Mouse (Mus musculus) retina, postnatal 1 day (tissue): ENCODE results near the gene Zfyve1.

ENCODE experiments used
- DNase-seq: peaks from one replicate; pipeline ENCODE4 v3.0.0-alpha.2; 2012

Zfyve1 gene

DNA sequence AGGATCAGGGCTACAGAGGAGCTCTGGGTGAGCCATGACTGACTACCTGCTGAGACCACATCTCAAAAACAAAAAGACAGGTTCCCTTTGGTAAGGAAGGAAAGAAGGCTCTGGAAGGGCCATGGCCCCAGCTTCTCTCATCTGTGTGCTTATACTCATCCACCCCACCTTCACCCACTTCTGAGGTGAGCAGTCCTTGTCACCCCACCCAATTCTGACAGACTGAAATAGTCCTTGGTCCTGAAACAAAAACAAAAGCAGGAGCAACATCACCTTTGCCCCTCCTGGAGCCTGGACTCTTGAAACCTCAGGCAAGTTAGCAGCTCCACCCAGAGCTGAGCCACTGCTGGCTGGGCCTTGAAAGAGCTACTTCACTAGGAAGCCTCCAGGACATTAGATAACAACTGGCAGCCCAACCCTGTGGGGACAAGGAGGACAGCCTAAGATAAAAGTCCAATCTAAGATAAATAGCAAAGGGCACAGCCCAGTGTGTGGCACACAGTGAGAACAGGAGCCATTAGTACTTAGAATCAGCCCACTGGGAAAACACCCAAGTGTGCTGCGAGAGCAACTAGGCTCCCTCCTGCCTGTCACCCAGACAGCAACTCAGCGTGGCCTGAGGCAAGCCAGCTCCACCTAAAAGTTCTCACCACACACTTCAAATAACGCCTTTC lies 18.0 kb downstream of the Zfyve1 start:
- DNase-seq, result no peak

DNA sequence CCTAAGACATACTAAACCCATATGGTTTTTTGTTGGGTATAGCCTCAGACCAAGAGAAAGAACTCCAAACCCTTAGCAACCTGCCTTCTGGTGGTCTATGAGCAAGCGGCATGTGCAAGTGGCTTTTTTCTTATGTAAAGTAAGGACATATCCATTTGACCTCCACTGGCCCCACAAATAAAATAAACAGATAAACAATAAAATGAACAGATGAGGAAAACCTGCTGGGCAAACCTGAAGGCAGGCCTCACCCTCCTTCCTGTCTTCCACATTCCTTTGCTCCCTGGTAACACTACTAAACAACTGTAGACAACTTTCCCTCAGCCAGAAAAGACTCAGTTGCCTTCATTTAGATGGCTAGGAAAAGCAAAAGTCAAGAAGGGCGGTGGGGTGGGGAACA lies 18.7 kb downstream of the Zfyve1 start:
- DNase-seq, result no peak

DNA sequence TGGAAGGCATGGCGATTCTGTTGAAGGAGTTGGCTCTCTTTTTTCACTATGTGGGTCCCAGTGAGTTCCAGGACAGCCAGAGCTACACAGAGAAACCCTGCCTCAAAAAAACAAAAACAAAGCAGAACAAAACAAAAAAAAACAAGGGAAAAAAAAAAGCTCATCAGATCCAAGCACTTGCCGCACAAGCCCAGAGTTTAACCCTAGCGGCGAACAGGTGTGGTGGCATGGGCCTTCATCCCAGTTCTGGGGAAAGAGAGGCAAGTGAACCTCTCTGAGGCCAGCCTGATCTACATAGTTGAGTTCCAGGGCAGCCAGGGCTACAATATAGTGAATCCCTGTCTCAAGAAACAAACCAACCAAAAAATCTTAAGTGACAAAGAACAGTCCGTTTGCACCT lies 19.6 kb downstream of the Zfyve1 start:
- no peak for DNase-seq

DNA sequence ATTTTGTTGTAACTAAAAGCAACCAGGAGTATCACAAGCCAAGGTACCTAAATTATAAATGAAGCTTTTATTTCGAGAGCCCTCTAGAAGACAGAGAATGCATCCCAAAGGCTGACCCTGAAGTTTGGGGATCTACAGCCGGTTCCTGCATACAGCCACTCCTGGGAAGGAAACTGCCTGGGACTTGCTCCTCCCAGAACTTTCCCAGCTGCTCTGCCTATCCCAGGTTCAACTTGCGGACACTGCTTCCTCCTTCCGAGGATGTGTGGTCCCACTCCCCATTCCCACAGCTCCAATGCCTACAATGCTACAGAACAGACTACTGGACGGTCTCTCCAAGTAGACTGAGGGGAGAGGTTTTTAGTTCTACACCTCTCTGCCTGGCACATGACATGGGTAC lies 24.3 kb downstream of the Zfyve1 start:
- no peak for DNase-seq

DNA sequence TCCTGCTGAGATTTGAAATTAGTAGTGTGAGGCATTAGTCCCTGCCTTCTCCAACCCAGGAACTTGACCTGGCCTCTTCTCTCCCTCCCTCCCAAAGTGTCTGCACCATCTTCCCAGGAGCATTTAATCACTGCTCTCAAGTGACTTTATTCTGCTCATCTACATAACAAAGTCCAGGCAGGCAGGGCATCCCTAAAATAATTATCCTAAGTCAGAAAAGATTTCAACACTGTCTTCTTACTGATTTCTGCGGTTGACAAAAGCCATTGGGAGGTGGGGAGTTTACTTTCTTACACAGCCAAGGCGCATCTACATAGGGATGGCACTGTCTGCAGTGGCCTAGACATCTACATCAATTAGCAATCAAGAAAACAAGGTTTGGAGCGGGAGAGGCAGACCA lies 27.2 kb downstream of the Zfyve1 start:
- no peak for DNase-seq

DNA sequence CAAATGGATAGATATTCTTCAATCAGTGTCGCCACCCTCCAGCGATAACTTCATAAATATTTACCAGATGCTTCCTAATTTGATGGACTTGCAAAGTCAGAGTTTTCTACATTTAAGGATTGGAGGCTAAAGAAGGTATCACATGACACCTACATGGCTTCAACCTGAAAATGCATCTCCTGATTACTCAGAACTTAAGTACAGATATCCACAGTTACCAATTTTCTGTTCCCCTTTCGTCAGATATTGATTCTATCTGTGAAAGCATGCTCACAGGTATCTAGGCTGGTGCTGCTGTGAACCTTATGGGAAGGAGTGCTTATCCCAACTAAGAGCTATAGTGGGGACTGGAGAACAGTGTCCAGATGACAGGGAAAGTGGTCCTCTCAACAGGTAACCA lies 34.4 kb downstream of the Zfyve1 start:
- no peak for DNase-seq

DNA sequence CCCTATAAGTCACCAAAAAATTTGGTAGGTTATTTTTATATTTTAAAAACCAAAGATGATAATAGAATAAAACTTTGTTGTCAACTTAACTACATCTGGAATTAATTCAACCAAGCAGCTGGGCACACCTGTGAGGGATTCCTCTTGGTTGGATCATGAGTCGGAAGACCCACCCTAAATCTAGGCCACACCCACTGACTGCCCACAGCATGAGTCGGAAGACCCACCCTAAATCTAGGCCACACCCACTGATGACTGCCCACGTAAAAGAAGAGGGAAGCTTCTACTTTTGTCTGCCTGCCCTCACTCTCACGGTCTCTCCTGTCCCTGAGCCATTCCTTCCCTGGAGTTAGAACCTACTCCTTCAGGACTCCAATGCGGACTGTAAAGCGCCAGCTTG lies 36.8 kb downstream of the Zfyve1 start:
- DNase-seq, result peak; percentile 11

DNA sequence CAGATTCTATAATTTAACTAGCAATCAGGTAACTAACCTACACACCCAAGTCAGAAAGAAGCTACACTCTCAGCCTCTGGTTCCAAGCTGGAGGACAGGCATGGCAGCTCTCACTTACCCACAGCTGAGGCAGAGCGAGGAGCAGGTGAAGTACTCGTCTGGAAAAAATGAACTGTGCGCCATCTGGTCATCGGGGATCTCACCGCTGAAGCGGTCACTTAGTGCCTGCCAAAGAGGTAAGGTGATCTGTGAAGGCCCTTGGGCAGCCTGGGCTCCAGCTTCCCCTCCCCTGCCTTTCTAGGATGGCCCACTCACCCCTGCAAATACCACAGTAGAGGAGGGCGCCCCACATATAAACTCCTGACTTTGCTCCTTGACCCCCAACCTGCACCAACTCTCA lies 38.5 kb downstream of the Zfyve1 start:
- DNase-seq, result no peak

DNA sequence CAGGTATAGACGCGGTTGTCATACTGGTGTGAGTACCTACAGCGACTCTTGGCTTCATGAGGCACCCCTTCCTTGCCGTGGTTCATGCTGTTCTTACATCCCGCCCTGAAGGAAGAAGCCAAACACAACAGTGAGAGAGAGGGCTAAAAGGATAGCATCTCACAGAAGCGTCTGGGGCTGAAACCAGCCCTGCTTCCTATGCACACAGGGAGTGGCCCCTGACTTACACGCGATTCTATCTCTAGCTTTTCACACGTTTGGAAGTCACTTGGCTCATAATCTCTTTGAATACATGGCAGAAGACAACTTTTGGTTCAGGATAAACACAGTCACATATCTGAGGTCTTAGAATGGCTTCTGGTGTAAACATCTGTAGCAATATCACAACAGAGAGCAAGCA lies 41.4 kb downstream of the Zfyve1 start:
- no peak for DNase-seq

DNA sequence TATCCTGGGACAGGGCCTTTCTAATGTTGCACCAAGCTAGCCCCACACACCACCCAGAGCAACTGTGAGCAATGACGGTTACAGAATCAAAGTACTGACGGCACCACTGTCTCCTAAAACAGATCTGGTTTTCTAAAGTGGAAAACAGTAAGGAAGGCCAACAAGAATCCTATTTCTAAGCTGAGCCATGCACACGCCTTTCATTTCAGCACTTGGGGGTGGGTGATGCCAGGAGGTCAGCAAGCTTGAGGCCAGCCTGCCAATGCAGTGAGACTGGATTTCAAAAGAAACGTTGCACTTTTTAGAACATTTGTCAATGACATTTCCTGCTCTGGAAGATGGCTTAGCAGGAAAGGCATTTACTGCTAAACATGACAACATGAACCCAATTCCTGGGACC lies 43.2 kb downstream of the Zfyve1 start:
- no peak for DNase-seq

DNA sequence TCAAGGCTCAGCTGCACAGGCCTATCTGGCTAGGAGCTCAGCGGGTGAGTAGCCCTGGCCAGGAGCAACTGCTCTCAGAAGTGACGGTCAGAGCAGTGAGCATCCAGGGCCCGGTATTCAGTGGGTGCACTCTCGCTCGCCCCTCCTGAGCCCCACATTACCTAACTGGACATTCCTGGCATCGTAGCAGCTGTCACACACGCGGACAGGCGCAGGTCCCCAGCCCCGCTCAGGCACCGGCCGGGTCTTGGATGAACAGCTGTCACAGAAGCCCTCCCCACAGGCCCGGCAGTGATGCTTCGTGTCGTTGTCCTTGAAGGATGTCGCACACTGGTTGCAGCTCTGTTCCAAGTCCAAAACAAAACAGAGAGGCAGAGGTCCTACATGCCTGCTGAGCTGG lies 45.7 kb downstream of the Zfyve1 start:
- DNase-seq, result no peak

DNA sequence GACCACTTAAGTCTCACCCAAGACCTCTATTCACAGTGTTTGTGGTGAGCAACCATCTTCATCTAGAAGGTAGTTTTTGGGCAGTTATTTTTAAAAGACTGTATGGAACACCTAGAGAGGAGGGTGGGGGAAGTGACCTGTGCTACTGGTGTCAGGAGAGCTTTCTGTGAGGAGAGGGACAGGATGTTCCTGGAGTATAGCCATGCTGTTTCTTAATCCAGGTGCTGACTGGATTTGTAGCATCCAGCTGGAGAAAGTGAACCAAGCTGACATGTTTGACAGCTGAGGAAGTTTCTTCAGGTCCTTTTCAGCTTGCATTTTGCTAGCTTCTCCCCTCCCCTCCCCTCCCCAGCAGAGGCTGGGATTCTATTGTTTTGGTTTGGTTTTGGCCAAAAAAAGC lies 52.2 kb downstream of the Zfyve1 start:
- no peak for DNase-seq

DNA sequence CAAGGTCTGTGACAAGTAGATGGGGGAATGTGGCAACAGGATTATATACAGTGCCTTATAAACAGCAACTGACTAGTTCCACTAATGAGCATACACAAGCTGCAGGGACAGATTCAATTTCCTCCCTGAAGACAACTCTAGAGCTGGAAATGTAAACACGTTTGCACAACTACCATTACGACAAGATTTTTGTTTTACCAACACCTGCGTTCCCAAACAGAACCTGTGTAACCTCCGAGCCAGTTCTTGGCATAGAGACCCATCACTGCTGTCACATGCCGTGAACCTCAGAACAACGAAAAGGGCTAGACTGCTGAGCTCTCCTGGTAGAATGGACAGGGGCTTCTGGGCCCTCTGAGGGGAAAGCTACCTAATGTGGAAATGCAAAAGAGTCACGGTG lies 53.0 kb downstream of the Zfyve1 start:
- no peak for DNase-seq

DNA sequence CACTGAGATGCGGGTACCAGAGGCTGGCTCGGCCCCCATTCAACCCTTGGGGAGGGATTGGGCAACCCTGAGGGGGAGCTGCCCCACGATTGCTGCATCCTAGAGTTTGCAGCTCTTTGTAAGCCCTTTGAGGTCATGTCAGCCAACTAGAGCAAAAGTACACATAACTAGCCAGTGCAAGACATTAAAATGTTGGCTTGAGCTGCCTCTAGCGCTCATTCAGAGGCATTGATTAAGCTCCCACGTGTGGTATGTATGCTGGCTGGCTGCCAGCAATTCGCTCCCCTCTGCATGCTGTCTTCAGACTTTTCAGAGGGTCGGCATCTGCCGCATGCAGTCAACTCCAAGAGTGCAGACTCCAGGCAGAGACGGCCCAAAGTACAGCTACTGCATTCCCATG lies 61.0 kb downstream of the Zfyve1 start:
- peak; percentile 58 for DNase-seq

DNA sequence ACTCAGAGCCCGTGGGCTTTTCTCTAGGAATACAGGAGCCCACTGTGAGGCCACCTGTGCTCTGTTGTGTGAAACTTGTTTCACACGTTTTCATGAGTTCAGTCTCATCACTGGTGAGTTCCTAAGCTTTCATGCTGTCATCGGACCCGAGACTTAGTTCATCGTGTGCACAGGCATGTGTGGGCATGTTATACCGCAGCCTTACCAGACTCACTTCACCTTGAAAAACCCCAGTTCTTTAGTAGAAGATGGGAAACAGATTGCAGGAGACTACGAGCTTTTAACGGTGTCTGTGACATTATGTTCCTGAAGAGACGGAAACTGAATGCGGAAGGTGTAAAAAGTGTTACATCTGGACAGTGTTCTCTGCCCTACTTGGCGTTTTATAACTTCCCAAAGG lies 61.6 kb downstream of the Zfyve1 start:
- DNase-seq, result no peak

DNA sequence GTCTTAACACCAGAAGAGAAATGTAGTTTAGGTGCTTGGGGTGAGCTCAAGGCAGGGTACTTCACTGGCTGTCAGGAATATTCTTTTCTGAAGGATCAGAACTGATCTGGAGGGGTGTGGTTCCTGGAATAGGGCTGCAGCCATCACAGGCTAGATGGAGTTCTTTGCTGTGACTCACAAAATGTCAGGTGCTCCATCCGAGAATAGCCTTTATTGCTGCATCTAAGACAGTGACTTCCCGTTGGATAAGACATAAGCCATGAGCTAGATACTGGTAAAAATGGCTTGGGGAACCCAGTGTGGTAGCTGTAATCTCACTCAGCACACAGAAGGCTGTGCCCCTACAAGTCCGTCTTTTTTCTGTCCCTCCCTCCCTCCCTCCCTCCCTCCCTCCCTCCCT lies 62.8 kb downstream of the Zfyve1 start:
- DNase-seq, result no peak

DNA sequence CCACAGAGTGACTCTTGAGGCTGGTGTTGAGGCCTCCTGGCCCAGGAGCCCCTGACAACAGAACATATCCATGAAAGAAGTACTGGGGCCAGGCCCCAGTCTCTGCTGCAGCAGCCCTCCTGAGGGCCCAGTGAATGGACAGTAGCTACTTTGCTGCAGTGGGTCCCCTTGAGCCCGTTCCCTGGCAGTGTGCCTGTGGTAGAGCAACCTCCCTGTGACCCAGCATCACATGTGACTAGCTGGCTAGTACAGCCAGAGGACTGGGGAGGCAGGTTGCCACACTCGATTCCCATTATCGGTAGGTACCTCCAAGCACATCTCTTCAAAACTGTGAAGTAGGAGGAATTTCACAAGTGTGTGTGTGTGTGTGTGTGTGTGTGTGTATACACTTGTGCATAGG lies 64.1 kb downstream of the Zfyve1 start:
- no peak for DNase-seq

DNA sequence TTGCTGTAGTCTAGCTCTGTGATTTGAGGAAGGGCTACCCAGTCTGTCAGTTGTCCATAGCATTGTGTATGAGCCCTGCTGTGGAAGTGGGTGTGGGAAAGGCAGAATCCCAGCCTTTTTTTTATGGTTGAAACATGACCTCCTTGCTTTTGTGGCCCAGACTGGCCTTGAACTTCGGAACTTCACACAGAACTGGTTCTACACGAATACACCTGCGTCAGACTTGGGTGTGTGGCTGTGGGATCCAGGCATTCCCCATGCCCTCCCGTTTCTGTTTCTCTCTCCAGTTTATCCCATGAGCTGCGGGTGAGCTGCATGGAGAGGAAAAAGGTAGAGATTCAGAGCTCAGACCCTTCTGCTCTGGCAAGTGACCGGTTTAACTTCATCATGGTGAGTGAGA lies 65.0 kb downstream of the Zfyve1 start:
- DNase-seq, result no peak

DNA sequence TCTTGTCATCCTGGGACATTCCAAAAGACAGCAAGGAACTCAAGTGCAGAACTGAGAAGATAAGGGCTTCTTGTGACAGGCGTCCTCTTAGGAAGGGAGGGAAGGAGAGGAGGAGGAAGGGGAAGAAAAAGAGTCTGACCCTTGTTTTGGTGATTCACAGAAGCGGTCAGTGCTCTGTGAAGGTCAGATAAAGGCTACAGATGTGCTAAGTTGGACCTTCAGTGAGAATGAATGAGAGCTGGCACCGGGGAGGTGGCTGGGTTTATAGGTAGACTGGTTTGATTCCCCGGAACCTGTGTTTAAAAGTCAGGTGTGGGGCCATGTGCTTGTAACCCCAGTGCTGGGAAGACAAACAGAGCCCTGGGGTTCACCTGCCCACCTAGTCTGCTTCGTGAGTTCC lies 68.4 kb downstream of the Zfyve1 start:
- DNase-seq, result no peak

DNA sequence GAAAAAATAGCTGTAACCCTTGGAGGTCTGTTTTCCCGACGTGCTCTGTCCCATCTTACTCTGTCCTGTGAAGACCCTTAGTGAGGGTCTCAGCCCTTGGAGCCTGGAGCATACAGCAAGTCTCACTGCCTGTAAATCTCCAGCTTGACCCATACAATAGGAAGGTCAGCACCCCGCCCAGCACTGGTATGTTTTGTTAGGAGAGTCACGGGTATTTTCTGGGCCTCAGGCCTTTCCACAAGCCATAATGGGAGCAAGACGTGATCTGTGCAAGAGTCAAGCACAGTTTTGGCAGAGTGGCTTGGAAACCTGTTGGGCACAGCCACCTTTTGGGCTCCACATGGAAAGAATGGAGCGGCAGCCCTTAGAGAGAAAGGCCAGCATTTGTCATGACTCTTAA lies 69.2 kb downstream of the Zfyve1 start:
- DNase-seq, result no peak

DNA sequence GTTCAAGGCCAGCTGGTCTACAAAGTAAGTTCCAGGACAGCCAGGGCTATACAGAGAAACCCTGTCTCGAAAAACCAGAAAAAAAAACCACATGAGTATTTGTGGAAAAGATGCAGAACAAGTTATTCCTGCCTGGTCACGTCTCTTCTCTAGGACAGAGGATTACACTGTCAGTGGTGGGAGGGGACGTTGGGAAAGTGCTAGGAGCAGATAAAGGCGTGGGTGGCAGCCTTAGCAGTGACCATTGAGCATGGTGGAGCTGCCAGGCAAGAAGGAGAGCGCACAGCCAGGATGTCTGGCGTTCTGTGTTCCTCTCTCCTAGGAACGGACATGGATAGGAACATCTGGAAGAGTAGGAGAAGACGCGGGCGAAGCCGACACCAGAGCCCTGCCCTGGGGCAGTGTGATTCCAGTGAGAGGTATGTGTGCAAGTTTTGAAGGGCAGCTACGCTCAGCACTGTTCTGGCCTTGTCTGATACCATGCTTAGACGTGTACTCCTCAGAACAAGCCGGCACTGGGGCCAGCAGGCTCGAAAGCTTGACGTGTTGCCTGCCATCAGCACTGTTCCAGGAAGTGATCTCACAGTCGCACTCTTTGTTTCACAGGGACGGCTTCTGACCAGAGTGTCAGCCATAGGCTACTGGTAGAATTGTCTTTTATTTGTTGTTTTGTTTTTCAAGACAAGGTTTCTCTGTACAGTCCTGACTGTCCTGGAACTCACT lies 71.0 kb downstream of the Zfyve1 start:
- no peak for DNase-seq

DNA sequence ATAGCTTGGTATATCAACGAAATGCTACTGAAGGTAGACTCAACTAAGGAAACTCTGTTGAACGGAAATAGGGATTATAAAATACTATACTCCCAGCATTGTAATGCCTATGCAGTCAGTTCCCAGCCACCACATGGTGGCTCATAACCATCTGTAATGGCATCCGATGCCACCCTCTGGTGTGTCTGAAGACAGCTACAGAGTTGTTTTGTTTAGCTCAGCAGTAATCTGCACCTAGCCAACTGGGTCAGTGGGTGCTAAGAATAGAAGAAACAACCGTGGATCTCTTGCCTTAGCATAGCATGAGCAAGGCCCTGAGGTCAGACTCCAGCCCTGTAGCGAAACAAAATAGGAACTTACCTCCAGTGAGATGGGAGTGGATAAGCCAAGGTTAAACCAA lies 72.7 kb downstream of the Zfyve1 start:
- no peak for DNase-seq

DNA sequence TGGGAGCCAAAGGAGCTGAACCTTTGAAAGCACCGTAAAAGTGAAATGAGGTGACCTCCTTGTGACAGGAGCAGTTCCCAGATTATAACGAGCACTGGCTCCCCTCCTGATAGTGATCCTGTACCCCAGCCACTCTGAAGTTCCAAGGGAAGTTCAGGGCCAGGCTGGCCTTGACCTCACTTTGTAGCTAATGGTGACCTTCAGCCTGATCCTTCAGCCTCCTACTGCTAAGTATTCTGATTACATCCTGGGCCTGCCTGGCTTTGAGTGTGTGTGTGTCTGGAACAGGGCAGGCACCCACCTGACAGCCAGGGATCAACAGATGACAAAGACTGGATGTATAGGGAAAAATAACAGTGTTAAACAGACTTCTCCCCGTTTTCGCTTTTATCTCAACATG lies 73.1 kb downstream of the Zfyve1 start:
- DNase-seq, result no peak

DNA sequence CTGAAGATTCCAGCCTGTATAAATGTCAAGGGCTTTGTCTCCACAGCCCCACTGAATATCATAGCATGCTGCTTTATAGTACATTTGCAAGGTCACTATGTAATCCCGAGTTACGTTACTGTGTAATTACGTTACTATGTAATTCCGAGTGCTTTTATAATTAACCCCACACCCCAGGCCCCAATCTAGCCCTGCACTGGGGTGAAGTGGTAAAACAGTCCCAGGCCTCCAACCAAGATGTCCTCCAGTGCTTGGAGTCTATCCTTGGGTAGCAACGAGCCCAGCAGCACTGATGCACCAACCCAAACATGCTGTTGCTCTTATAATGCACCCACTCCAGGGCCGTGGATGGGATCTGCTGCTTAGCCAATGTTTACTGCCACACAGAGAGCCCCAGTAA lies 74.0 kb downstream of the Zfyve1 start:
- no peak for DNase-seq

DNA sequence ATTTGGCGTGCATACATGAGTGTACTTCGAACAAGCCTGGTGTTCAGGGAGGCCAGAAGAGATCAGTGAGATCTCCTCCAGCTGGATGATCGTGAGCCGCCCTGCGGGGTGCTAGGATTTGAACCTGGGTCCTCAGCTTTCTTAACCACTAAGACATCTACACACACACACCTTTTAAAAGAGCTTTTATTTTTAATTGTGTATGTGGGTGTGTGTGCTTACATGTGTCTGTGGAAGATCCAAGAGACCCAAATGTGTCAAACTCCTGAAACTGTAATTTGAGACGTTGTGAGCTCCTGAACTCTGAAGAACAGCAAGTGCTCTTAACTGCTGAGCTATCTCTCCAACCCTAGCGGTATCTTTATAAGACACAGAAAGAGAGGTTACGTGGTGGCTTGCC lies 75.9 kb downstream of the Zfyve1 start:
- DNase-seq, result no peak
